Mouse (Mus musculus) heart, postnatal 10 days (tissue): ENCODE measurements around the gene Dag1. TPM values are rescaled to one million over a fixed set of nuclear protein-coding genes. Genes with fewer than 3 reads are reported as not detected.

ENCODE experiments used
- DNase-seq, 2 experiments: peaks; one replicate each; pipeline ENCODE4 v3.0.0; 2021
- intact Hi-C: fragments of 180-260 bp; cut with DNase I; formaldehyde crosslinking; loops from one replicate; pipeline ENCODE4 v1.15.1; 2025
- total RNA-seq, 2 experiments: library from RNA; stranded (reverse); gene quantifications; 2 replicates each; pipeline ENCODE4 v1.2.3; 2021

The Dag1 gene
- total RNA-seq, 2 experiments from 2014 or later: 369 to 394 TPM

DNA sequence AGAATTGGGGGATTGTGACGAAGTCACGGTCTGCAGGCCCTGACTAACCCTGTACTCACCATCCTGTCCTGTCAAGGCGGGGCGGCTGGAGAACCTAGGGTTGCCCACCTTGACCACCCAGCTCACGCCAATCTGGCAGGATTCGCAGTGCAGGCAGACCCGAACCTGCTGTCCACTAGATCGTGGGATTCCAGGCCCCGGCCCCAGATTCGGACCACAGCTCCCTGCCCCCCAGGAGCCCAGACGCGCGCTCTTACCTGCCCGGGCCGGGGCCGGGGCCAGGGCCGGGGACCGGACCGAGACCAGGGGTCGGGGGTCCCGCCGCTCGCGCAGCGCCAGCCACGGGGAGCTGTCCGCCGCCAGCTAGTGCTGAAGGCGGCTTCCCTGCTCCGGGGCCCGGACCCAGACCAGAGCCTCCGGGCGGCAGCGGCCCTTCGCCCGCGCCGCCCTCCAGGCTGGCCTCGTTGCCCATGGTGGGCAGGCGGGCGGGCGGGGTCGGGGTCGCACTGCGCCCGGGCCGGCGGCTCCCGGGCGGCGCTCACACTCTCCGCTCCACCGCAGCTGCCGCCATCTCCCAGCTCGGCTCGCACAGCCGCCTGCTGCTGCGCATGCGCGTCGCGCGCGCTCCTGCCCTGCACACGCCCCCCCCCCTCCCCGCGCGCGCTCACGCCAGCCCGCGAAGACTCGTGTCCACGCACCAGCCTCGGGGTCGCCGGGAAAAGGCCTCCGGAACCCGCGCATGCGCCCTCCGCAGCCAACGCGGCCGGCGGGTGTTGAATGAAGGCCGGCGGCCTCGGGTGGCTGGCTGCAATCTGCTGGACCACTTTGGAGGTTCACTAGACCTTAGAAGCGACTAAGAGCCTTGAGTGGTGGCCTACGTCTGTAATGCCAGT, 73.7 kb downstream of the Dag1 start, which contains the start of gene Bsn:
Gene Bsn, minus strand, starts transcription at position 598 of the 893 bp plus-strand sequence.
- DNase-seq: peak; percentile 70 to 71
- intact Hi-C loops: no loop called here

DNA sequence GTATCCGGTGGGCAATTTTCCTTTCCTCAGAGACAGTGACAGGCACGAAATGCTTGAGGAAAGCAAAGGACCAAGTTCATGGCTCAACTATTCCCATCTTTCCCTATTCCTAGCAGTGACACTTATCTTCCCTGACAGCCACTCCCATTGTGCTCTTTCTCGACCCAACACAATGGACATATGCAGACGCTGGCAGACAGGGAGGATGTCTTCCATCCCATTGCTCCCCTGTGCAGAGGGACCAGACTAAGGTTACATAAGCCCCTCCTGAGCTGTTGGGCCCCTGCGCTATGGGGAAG, 74.3 kb downstream of the Dag1 start:
- intact Hi-C loops: no loop called here
- no peak for DNase-seq

DNA sequence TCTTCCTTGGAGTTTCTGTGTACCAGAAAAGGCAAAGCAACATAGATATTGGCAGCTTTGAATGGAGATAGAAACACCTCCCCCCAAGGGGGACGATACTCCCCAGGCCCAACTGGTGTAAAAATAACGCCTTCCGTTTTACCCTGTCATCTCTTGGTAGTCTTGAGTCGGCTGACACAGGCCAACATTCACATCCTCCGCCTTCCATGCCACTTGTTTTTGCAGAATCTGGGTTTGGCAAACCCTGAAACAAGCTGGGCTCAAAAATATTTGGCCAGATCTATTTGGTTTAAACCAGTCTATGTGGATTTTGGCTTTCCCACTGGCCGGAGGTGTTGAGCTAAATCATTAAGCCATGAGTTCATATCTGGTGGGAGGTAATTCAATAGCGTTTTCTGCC, 74.7 kb downstream of the Dag1 start:
- intact Hi-C loops: no loop called here
- DNase-seq: no peak

DNA sequence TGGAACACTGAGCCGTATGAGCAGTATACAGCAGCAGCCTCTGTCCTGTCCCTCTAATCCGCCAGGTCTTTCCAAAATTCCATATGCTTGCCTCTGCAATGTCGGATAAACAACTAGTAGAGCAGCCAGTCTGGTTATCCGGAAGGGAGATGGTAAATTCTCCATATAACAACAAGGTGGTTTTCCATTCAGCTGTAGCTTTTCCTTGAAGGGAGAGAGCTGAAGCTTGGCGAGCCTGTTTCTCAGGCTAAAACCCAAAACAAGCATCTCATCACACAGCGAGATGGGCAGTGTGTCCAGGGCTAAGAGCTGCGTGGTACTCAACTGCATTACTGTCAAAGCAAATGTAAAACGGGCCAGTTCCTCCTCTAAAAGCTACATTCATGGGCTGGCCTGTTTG, 75.2 kb downstream of the Dag1 start:
- intact Hi-C loops: no loop called here
- DNase-seq: no peak

DNA sequence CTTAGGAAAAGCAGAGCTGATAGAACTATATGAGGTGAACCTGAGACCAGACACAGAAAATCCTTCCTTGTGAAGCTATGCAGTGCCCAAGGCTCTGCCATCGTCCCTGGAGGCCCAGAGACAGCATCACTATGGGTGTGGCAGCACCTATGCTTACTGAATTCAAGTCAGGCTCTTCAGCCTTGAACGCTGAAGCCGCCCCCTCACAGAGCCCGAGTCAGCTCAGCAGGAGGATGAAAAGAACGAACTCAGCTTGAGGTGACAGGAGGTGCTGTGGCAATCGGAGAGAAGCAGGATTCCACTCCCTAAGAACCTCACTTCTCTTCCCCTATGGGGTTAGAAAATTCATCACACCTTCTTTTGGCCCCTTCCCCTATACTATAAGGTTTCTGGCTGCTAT, 76.1 kb downstream of the Dag1 start:
- no peak for DNase-seq
- intact Hi-C loops: no loop called here

DNA sequence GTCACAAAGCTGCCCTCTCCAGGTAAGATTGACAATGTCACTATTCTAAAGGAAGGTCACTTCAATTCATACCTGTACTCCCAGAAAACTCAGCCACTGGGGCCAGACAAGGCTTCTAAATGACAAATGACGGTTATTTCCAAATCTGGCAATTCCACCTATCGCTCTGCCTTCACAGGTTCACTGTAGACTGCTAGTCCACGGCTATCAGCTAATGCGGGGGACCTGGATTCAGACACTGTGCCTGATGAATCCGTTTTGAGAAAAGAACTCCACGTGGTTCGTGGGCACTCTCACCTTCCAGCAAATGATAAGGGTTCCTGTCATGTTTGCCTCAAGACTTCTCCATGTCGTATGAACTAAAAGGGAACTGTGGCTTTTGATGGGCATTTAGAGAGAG, 78.0 kb downstream of the Dag1 start:
- intact Hi-C loops: no loop called here
- DNase-seq: no peak

DNA sequence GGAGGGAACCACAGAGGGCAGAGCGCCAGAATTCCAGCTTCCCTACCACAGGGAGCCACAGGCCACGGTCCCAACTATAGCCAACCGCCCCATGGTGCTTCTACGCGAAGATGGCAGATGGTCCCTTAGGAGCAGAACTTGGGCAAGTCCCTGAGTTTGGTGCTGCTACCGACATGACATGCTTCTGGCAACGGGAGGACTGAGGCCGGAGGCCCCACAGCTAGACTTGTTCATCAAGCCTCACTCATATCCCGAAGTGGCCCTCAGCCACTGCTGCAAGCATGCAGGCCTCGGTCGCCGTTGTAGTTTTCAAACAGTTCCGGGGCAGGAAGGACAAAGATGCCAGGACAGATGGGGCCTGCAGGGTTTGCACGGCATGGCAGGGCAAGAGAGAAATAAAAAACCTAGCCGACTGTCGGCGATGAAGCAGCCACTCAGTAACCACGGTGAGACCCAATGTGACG, 80.2 kb downstream of the Dag1 start:
- intact Hi-C loops: no loop called here
- no peak for DNase-seq

DNA sequence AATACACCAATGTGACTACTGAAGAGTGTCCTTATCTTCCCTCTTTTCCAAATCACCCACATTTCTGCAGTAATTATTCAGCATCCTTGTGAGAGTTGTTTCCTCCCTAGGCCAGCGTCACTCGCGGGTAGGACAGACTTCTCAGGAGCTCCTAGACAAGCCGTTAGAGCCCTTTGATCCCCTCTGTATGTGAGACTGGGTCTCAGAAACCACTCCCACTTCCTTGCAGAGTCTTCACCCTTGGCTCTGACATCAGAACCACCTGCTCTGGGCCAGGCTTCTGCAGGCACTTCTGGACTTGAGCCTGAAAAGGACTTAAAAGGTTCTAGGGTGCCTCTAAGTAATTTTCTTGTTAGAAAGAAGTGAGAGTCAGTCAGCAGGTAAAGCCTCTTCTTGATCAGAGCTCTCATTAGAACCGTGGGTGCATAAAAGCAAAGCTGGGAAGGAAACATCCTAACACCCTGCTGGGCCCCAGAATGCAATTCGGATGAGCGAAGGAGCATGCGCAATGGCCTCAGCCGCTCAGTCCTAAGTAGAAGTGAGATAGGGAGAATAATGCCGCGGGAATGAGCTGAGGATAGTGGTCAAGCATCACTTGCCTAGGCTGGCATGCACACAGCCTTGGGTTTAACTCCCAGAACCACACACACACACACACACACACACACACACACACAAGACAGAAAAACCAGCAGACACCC, 80.8 kb downstream of the Dag1 start:
- no peak for DNase-seq
- intact Hi-C loops: no loop called here

DNA sequence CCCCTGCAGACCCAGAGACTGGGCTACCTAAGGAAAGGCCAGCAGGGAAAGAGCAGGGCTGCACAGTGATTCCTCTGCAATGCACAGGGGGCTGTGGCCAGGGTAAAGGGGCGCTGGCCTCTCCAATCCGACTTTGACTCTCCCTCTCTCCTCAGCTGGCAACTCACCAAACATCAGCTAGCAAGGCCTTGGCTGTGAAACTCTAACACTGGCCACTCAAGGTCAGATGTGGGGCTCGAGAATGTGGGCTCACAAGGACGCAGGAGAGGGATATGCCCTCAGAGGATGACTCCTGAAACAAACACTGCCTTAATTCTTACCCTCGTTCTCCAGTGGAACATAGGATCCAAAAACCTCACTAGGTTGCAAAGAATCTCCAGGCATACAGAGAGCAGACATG, 85.4 kb downstream of the Dag1 start:
- intact Hi-C loops: no loop called here
- no peak for DNase-seq

DNA sequence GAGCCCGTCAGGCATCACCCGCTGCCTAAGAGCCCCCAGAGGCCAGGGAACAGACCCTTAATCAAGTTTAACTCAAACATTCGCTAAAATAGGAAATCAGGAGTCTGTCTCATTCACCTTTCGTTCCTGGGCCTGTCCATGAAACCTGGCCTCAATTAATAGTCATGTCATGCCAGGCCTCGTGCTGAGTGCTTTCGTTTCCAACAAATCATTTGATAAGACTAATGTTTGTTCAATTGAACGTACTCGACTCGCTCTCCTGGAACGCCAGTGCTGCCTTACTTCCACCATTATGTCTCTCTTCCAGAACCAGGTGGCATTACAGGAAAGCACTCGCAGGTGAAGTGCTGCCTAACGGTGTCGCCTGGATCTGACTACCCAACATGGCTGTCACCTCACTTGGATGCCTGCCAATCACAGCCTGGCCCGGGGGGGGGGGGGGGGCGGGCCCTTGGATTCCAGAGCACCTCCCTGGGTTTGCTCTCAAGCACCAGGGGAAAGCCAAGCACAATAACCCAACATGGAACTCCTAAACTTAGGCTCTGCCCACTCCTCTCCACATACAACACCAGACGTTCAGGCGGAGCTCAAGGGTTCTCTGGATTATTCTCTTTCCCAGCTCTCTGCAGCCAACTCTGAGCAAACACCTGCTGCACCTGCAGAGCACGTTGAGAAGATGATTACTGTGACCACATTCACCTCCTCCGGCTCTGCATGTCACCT, 88.5 kb downstream of the Dag1 start:
- DNase-seq: no peak
- intact Hi-C loops: no loop called here

DNA sequence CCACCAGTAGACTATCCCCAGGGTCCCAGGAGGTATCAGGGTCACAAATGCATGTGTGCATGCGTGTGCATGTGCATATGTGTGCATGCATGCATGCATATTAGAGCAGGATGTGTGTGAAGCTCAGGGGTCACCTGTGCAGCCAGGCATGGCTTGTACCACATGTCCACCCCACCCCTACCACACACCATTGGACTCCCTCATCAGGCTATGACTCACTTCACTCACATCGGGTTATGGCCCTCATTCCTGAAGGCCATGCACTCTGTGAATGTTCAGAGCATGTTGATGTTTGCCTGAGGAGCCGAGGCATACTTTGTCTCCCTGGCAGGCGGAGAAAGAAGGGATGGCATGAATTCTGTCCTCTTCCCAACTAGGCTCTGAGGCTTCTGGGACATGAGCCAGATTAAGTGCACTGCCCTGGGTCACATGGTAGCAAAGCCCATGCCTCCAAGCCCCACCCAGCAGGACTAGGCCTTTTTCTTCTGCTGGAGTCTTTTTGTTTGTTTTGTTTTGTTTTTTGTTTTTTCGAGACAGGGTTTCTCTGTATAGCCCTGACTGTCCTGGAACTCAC, 90.9 kb downstream of the Dag1 start:
- intact Hi-C loops: no loop called here
- DNase-seq: peak in 1 of 2 experiments; percentile 14

DNA sequence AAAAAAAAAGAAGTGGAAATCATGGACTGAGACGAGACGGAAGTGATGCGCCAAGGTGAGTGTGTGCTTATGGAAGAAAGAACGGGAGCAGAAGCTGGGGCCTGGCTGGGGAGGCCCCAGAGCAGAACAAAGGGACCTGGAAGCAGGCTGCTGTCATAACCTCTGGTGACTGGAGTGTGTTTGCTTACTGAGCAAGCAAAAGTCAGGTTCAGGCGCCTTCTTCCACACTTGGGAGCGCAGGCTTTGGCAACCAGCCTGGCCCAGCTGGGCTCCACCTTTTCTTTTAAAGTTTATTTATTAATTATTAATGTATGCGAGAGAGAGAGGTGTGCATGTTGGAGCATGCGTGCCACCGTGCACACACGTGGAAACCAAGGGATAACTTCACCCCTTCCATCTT, 94.0 kb downstream of the Dag1 start:
- intact Hi-C loops: no loop called here
- DNase-seq: no peak

DNA sequence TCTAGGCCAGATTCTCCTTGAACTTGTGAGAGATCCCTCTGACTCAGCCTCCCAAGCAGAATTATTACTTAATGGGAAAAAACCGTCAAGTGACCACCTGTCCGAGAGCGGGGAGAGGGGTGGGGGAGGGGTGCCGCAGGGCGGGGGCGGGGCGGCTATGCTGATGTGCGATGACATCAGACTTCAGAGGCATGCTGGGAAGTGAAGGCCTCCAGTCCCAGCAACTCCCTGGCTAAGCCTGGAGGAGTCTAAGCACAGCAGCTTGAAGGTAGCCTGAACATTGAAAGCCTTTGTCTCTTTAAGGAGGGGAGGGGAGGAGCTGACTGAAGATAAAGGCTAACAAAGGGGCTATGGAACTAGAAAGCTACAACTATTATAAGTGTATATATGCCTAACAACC, 98.6 kb downstream of the Dag1 start:
- intact Hi-C loops: no loop called here
- no peak for DNase-seq

DNA sequence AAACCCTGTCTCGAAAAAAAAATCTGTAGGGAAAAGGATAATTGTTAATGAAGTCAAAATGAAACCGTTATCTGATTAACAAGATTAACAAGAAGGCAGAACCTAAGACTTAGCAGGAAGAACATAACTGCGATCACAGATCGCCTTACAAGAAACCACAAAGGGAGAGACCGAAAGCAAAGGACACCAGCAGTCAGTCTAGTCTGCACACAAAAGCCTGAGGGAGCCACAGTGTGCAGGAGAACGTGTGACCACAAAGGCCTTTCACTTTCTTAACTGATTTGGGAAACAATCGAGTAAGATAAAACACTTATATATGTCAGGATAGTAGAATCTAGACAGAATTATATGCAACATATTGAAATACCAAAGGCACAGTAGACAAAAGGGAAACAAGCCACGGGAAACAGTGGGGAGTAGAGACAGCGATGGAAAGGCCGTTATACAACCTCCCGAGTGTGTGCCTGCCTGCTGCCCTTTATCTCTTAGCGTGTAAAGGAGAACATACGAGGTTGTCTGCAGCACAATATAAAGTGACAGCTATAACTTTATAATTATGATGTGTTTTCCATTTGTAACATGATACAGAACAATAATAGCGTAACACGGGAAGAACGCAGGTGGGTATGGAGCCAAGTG, 100.0 kb downstream of the Dag1 start:
- intact Hi-C loops: no loop called here
- DNase-seq: no peak

DNA sequence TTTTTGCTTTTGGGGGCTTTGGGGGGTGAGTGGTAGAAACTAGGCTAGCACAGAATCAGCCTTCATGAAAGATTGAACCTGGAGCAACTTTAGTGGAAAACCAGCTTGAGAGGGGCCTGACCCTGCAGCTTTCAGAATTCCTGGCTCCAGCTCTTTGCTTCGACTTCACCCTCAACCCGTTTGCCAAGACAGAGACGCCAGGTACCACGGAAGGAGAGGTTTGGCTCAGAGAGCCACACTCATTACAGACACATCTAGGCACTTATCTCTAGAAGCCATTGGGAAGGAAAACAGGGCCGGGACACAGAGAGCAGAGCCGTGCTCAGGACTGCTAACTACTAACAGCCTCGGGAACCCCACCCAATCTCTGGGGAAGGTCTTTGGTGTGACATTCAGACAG, 105.9 kb downstream of the Dag1 start:
- intact Hi-C loops: no loop called here
- no peak for DNase-seq

DNA sequence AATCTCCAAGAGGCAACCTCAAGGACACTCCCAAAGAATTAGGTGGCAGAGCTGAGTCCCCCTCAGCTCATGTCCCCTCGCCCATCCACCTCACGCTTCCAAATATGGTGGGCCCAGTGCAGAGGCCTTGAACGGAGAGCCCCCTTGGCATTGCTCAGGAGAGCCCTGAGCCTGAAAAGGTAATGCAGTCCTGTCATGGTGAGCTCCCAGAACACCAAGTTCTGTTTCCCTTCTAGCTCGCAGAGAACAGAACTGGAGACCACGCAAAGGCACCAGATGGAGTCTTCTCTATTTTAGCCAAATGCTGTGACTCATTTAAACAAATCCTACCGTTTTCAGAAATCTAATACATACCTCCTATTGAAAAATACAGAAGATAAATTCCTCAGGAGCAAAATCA, 106.3 kb downstream of the Dag1 start:
- no peak for DNase-seq
- intact Hi-C loops: no loop called here

DNA sequence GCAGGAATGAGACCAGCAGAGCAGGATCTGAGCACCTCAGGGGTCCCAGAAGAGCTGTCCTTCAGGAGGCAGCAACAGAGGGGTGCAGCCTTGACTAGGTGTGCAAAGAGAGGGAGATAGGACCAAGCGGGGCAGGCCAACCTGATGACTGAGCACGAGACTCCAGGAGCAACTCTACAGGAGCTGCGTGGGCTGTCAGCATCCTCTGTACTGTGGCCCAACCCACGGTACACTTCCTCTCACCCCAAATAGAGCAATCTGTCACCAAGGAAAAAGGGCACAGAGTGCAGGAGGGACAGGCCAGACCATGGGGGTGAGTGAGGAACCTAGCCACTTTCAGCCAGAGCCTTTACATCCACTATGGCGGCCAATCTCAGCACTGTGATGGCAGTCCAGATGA, 107.0 kb downstream of the Dag1 start:
- no peak for DNase-seq
- intact Hi-C loops: no loop called here

DNA sequence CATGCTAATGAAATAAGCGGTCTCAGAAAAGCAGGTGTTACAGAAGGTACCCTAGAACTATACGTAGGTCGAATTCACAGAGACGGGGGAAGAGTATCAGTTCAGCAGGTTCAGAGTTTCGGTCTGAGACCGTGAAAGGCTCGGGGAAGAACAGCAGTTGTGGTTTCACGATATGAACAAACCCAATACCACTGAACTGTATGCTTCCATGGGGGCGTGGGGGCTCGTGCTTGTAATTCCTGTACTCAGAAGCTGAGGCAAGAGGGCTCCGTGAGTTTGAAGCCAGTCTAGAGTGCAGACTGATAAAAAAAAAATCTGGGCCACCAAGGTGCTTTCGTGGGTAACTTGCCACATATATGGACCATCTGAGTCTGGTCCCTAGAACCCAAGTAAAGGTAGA, 108.9 kb downstream of the Dag1 start:
- intact Hi-C loops: no loop called here
- no peak for DNase-seq
